Mouse (Mus musculus) kidney, embryonic 14.5 days (tissue): ENCODE measurements at regions not wholly inside any gene's neighbourhood (a gene's known extent, or its start where the extent isn't known, plus 50 kb on each side); places are given as distances from the start of the nearest gene placed in this dataset.

Experiments used
- ATAC-seq: fragments of 200-750 bp; cut with Nextera tagmentation; 2 replicates; pipeline ENCODE4 v1.8.0; 2017; ENCODE audit warnings: moderate number of reproducible peaks, mild to moderate bottlenecking, moderate TSS enrichment, moderate library complexity; ENCODE audit not compliant: low FRiP score, low TSS enrichment
- H3K27ac ChIP-seq: fragments of 300-500 bp; sonication (generic); 2 replicates; pipeline ENCODE4 v1.5.1; 2014; ENCODE audit warnings: low read depth, mild to moderate bottlenecking, low read length, moderate library complexity, mixed read lengths
- H3K27me3 ChIP-seq: fragments of 300-500 bp; sonication (generic); 2 replicates; pipeline ENCODE4 v1.6.1; 2014; ENCODE audit warnings: mild to moderate bottlenecking, low read length; ENCODE audit not compliant: control insufficient read depth, insufficient read depth
- H3K36me3 ChIP-seq: fragments of 300-500 bp; sonication (generic); 2 replicates; pipeline ENCODE4 v1.6.1; 2014; ENCODE audit warnings: low read length, mixed read lengths; ENCODE audit not compliant: control insufficient read depth, insufficient read depth
- H3K4me1 ChIP-seq: fragments of 300-500 bp; sonication (generic); 2 replicates; pipeline ENCODE4 v1.6.1; 2014; ENCODE audit warnings: low read length, mixed read lengths; ENCODE audit not compliant: control insufficient read depth, insufficient read depth
- H3K4me2 ChIP-seq: fragments of 300-500 bp; sonication (generic); replicated peaks from 2 replicates; pipeline ENCODE4 v1.6.1; 2014; ENCODE audit warnings: low read depth, mild to moderate bottlenecking, low read length
- H3K4me3 ChIP-seq: fragments of 300-500 bp; sonication (generic); 2 replicates; pipeline ENCODE4 v1.5.1; 2014; ENCODE audit warnings: mild to moderate bottlenecking, low read length
- H3K9ac ChIP-seq: fragments of 300-500 bp; sonication (generic); 2 replicates; pipeline ENCODE4 v1.6.1; 2014; ENCODE audit warnings: low read depth, mild to moderate bottlenecking, low read length, moderate library complexity
- H3K9me3 ChIP-seq: fragments of 300-500 bp; sonication (generic); 2 replicates; pipeline ENCODE4 v1.6.1; 2016; ENCODE audit warnings: low read length; ENCODE audit not compliant: control insufficient read depth
- WGBS: fragments of 180-500 bp; shearing (Covaris S2); extraction: QIAGEN DNeasy Blood & Tissue Kit; methylation state at CpG from one replicate; pipeline ENCODE4 v1.1.7; 2014; 5-methylcytosine and 5-hydroxymethylcytosine counted together

DNA sequence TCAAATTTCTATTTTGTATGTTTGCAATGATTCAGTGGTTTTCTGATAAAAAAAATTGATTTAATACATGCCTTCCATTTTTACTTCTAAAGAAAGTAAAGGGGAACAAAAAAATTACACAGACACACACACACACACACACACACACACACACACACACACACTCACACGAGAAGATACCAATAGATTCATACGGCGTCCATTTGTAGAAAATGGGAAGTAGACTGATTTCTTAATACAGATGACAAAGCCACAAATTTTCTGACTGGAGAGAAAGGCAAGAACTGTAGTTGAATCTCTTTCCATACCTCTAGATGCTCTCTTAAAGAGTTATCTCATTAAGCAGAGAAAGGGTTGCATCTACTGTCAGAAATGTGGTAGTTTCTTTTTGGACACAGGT, 424.9 kb upstream of the Dcn start:
- Histone ChIP-seq H3K9me3 (no peaks in the 10 kb centered on the region), H3K27me3 (no peaks in the 10 kb centered on the region), H3K9ac (no peak overlapping the region), H3K36me3 (no peaks in the 10 kb centered on the region), H3K4me2 (no peak overlapping the region), H3K4me1 (no peaks in the 10 kb centered on the region), H3K27ac (no peak overlapping the region), H3K4me3 (no peak overlapping the region)
- no peak for ATAC-seq
- 94% methylated on average over 3 of the region's 3 CpGs for whole genome bisulfite sequencing

DNA sequence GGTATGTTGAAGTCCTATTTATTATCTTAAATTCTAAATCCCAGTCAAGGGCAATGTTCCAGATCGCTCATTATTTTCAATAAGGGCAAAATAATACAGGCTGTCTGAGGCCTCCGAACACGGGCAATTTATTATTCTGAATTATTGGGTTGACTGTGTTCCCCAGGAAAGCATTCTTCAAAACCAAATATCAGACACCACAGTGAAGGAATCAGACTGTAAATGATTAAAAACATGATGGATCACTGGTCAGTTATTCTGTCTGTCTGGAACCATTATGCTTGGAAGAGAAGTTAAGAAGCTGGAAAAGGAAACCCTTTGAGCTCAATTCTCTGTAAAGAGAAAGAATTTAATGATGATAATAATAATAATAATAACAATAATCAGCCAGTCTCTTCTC, 417.4 kb upstream of the Dcn start:
- 51% methylated on average over 3 of the region's 3 CpGs for WGBS

DNA sequence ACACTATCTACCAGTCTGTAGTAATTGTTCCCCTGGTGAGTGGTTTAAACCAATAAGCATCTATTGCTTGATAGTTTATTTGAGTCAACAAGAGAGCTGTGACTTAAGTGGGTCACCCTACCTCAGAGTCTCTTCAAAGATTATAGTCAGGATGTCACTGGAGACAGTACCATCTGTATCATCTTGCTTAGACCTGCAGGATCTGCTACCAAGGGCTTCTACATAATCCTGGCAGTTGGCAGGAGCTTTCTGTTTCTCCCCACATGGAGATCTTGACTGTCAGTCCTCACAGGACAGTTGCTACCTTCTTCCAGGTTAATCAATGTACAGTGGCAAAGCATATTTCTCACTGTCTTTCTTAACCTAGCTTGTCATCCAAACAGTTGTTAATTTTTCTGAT, 414.9 kb upstream of the Dcn start:
- ATAC-seq = no peak
- Histone ChIP-seq H3K9ac (no peak overlapping the region), H3K4me3 (no peak overlapping the region), H3K4me2 (no peak overlapping the region), H3K27ac (no peak overlapping the region), H3K27me3 (no peaks in the 10 kb centered on the region), H3K9me3 (no peaks in the 10 kb centered on the region), H3K36me3 (no peaks in the 10 kb centered on the region), H3K4me1 (no peaks in the 10 kb centered on the region)

More for the DNA sequence above, 417.4 kb upstream of the Dcn start:
- H3K4me1 ChIP-seq = no peaks in the 10 kb centered on the region
- ATAC-seq = no peak
- no peak overlapping the region for H3K4me2 ChIP-seq
- no peaks in the 10 kb centered on the region for H3K9me3 ChIP-seq
- H3K9ac ChIP-seq = no peak overlapping the region
- H3K36me3 ChIP-seq = no peaks in the 10 kb centered on the region
- H3K27ac ChIP-seq = no peak overlapping the region
- no peaks in the 10 kb centered on the region for H3K27me3 ChIP-seq
- no peak overlapping the region for H3K4me3 ChIP-seq

DNA sequence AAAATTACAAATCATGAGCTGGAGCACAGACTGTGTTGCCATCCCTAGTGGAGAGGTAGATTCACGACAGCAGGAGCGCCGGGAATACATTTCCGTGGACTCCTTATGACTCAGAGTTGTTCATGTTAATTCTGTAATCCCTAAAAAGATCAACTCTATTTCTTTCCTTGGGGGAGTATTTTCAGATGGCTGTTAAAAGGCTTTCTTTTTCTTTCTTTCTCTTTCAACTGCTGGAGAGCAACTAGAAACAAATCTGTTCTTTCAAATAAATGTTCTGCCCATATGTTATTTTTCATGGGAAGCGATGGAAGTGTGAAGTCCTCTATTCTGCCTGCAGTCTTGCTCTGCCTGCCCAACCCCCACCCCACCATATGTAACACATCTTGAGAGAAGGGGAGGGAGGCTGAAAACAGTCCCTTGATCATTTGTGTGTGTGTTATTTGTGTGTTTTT, 401.4 kb upstream of the Dcn start:
- Histone ChIP-seq H3K36me3 (no peaks in the 10 kb centered on the region), H3K4me2 (no peak overlapping the region), H3K9me3 (no peaks in the 10 kb centered on the region), H3K27me3 (no peaks in the 10 kb centered on the region), H3K4me1 (no peaks in the 10 kb centered on the region), H3K27ac (0 out of 2 replicates have a peak overlapping the region, but pooled peaks have one; percentile 1), H3K9ac (no peak overlapping the region), H3K4me3 (no peak overlapping the region)
- WGBS = 61% methylated on average over 5 of the region's 5 CpGs
- peak; percentile 52 for ATAC-seq

DNA sequence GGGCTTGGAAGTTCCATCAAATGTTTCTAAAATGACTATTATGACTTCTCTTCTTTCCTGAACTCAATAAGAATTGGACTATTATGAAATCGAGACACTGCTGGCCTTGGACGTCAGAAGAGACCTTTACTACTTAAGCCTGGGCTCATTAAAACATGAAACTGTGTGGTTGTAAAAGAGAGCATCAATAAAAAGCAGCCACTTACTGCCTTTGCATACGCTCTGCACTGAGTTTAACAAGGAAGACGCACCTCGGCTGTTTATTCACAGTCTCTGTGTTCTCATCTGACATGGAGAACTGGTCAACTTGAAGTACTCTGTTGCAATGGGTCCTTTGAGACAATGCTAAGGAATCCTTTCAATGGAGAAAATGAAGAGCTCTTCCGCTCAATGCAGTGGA, 399.8 kb upstream of the Dcn start:
- Histone ChIP-seq H3K4me2 (no peak overlapping the region), H3K27me3 (no peaks in the 10 kb centered on the region), H3K4me3 (no peak overlapping the region), H3K9me3 (no peaks in the 10 kb centered on the region), H3K9ac (no peak overlapping the region), H3K4me1 (no peaks in the 10 kb centered on the region), H3K36me3 (no peaks in the 10 kb centered on the region), H3K27ac (no peak overlapping the region)
- WGBS = 46% methylated on average over 6 of the region's 6 CpGs
- no peak for ATAC-seq

DNA sequence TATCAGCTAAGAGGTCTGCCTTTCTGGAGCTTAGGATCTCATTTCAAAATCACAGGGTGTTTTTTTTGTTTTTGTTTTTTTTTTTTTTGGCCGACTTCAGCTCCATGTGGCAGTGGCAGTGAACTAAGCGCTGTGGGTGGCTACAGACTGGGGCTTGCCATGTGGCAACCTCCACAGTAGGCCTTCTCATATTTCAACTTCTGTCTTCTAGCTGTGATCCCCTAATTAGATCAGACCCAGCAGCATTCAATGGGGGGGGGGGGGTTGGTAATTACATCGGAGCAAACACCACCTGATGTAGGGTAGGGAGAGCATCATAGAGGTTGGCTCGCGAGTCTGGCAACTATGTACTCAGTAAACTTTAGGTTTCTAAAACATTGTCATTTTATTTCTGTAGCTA, 392.1 kb upstream of the Dcn start:
- Histone ChIP-seq H3K27ac (no peak overlapping the region), H3K9me3 (no peaks in the 10 kb centered on the region), H3K4me1 (no peaks in the 10 kb centered on the region), H3K4me2 (no peak overlapping the region), H3K27me3 (no peaks in the 10 kb centered on the region), H3K4me3 (no peak overlapping the region), H3K9ac (no peak overlapping the region), H3K36me3 (no peaks in the 10 kb centered on the region)
- 64% methylated on average over 5 of the region's 5 CpGs for WGBS
- ATAC-seq = no peak

DNA sequence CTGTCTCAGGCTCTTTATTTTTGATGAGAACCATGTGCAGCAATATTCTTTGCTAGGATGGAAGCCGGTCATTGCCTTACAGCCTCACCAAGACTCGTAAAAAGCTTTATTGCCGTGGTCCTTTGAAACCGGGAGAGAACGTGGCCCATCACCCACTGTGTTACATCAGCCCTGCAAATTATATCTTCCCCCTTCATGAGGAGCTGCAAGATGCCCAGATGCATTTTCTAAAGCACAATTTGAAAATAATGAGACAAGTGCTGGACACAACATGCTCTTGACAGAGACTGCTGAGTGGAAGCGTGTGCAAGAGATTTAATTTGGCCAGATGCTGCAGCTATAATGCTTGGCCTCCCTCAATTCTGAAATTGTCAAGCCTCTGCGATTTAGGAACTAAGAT, 389.2 kb upstream of the Dcn start:
- Histone ChIP-seq H3K27ac (no peak overlapping the region), H3K4me2 (no peak overlapping the region), H3K27me3 (no peaks in the 10 kb centered on the region), H3K4me3 (no peak overlapping the region), H3K9me3 (no peaks in the 10 kb centered on the region), H3K36me3 (no peaks in the 10 kb centered on the region), H3K9ac (no peak overlapping the region), H3K4me1 (no peaks in the 10 kb centered on the region)
- WGBS = 50% methylated on average over 7 of the region's 7 CpGs
- ATAC-seq = no peak

DNA sequence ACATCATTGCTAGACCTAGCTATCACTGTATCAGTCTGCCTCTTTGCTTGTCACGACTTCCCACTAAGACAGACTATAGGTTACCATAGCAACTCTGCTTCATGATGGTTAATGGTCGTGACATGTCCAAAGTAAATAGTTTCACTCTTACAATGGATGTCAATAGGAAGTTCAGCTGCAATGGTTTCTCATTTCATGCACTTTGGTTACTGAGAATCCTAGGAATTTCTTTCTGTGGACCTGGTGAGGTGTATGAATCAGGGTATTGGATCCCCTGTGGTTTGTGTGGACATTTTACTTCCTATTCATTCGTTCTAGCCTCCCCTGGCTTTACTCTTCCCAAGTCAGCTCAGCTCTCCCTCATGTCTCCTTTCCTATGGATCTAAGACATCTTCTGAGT, 385.5 kb upstream of the Dcn start:
- H3K36me3 ChIP-seq = no peaks in the 10 kb centered on the region
- H3K9ac ChIP-seq = no peak overlapping the region
- 49% methylated on average over 3 of the region's 3 CpGs for WGBS
- ATAC-seq = no peak
- H3K27ac ChIP-seq = no peak overlapping the region
- H3K4me1 ChIP-seq = no peaks in the 10 kb centered on the region
- no peaks in the 10 kb centered on the region for H3K27me3 ChIP-seq
- no peak overlapping the region for H3K4me2 ChIP-seq
- no peak overlapping the region for H3K4me3 ChIP-seq
- no peaks in the 10 kb centered on the region for H3K9me3 ChIP-seq

DNA sequence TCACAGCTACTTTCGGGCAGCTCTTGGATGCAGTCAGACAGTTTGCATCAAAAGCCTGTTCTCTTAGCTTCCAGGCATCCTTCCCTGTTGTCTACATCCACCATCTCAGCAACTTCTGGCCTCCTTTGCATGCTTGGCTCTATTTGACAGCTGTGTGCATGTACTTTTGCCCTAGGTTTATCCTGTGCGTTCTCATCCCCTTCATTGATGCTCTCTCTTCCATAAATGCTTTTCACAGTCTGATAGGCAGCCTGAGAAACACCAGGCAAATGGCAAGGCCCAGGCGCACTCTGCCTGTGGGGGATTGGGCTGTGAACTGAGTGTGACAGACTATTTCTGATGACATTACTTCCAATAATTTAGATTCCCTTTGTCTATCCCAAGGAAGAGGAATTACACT, 364.9 kb upstream of the Dcn start:
- Histone ChIP-seq H3K27ac (no peak overlapping the region), H3K27me3 (no peaks in the 10 kb centered on the region), H3K9ac (no peak overlapping the region), H3K4me1 (no peaks in the 10 kb centered on the region), H3K4me2 (no peak overlapping the region), H3K9me3 (no peaks in the 10 kb centered on the region), H3K36me3 (no peaks in the 10 kb centered on the region), H3K4me3 (no peak overlapping the region)
- no peak for ATAC-seq
- 78% methylated on average over 3 of the region's 3 CpGs for WGBS

DNA sequence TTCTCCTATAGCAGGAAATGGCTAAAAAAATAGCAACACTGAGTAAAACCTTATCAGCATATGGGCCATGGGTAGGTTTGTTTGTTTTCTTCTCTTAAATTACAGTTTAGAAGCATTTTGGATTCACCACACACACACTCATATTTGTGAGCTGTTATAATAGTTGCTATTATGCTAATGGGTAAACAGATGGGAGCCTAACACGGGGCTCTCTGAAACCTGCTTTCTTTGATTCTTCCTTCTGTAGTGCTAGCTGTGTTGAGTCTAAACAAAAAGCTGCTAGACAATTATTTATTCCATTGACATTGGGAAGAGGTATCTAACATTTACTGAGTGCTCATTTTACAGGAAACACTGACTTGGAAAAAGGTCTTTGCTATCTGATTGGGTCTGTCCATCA, 356.7 kb upstream of the Dcn start:
- Histone ChIP-seq H3K27ac (no peak overlapping the region), H3K36me3 (no peaks in the 10 kb centered on the region), H3K4me3 (no peak overlapping the region), H3K4me1 (no peaks in the 10 kb centered on the region), H3K4me2 (no peak overlapping the region), H3K9ac (no peak overlapping the region), H3K9me3 (no peaks in the 10 kb centered on the region), H3K27me3 (no peaks in the 10 kb centered on the region)
- WGBS = 84% methylated on average over 1 of the region's 1 CpGs
- ATAC-seq = no peak
